Mouse (Mus musculus): ENCODE measurements around the gene Vkorc1l1. TPM values are rescaled to one million over a fixed set of nuclear protein-coding genes. Genes with fewer than 3 reads are reported as not detected.

The Vkorc1l1 gene
- total and polyA plus RNA-seq, 2 experiments from 2014 or later: 22.8 to 87.1 TPM

- Histone ChIP-seq H3K4me1 (ENCODE audit: insufficient read depth, low read length) (no peaks in the 10 kb centered on the region), H3K27ac (ENCODE audit: low read depth, low read length) (no peak overlapping the region), H3K9me3 (ENCODE audit: low read length) (no peaks in the 10 kb centered on the region), H3K9ac (replicated peaks; ENCODE audit: low read length, poor library complexity, severe bottlenecking) (no peak overlapping the region), H3K36me3 (ENCODE audit: insufficient read depth, low read length) (peaks cover 5% of the 10 kb centered on the region), H3K27me3 (ENCODE audit: insufficient read depth, low read length) (no peaks in the 10 kb centered on the region), H3K4me3 (ENCODE audit: low read depth, low read length) (no peak overlapping the region), H3K4me2 (ENCODE audit: low read depth, low read length, poor library complexity, severe bottlenecking) (no peak overlapping the region)
- no peak for ATAC-seq (ENCODE audit: low FRiP score)
- WGBS: 94% methylated on average over 4 of the region's 4 CpGs
- DNase-seq (ENCODE audit: low spot score): no peak
- TF ChIP-seq CTCF (IDR thresholded peaks at IDR 0.05): no peak
Measured at GRCm38 (mm10) chr5:129971491-129971890, 29.7 kb downstream of the Vkorc1l1 start.

- H3K27me3 ChIP-seq (ENCODE audit: insufficient read depth, low read length): no peaks in the 10 kb centered on the region
- ATAC-seq (ENCODE audit: low FRiP score) (no peak), DNase-seq (ENCODE audit: low spot score) (no peak)
- H3K27ac ChIP-seq (ENCODE audit: low read depth, low read length): no peak overlapping the region
- no peak for TF ChIP-seq CTCF (IDR thresholded peaks at IDR 0.05)
- 97% methylated on average over 4 of the region's 4 CpGs for WGBS
- H3K4me3 ChIP-seq (ENCODE audit: low read depth, low read length): no peak overlapping the region
- H3K4me1 ChIP-seq (ENCODE audit: insufficient read depth, low read length): no peaks in the 10 kb centered on the region
- no peak overlapping the region for H3K4me2 ChIP-seq (ENCODE audit: low read depth, low read length, poor library complexity, severe bottlenecking)
- H3K9me3 ChIP-seq (ENCODE audit: low read length): no peaks in the 10 kb centered on the region
- no peak overlapping the region for H3K9ac ChIP-seq (replicated peaks; ENCODE audit: low read length, poor library complexity, severe bottlenecking)
- H3K36me3 ChIP-seq (ENCODE audit: insufficient read depth, low read length): peaks cover 5% of the 10 kb centered on the region
Measured at GRCm38 (mm10) chr5:129974354-129974753, 32.6 kb downstream of the Vkorc1l1 start.

- H3K9ac ChIP-seq (replicated peaks; ENCODE audit: low read length, poor library complexity, severe bottlenecking): no peak overlapping the region
- 94% methylated on average over 4 of the region's 4 CpGs for WGBS
- no peak for TF ChIP-seq CTCF (IDR thresholded peaks at IDR 0.05)
- H3K27me3 ChIP-seq (ENCODE audit: insufficient read depth, low read length): no peaks in the 10 kb centered on the region
- H3K9me3 ChIP-seq (ENCODE audit: low read length): no peaks in the 10 kb centered on the region
- ATAC-seq (ENCODE audit: low FRiP score): no peak
- H3K36me3 ChIP-seq (ENCODE audit: insufficient read depth, low read length): peaks cover 5% of the 10 kb centered on the region
- no peak overlapping the region for H3K27ac ChIP-seq (ENCODE audit: low read depth, low read length)
- DNase-seq (ENCODE audit: low spot score): no peak
- H3K4me2 ChIP-seq (ENCODE audit: low read depth, low read length, poor library complexity, severe bottlenecking): no peak overlapping the region
- H3K4me3 ChIP-seq (ENCODE audit: low read depth, low read length): no peak overlapping the region
- H3K4me1 ChIP-seq (ENCODE audit: insufficient read depth, low read length): no peaks in the 10 kb centered on the region
Measured at GRCm38 (mm10) chr5:129974866-129975311, 33.1 kb downstream of the Vkorc1l1 start.

DNA sequence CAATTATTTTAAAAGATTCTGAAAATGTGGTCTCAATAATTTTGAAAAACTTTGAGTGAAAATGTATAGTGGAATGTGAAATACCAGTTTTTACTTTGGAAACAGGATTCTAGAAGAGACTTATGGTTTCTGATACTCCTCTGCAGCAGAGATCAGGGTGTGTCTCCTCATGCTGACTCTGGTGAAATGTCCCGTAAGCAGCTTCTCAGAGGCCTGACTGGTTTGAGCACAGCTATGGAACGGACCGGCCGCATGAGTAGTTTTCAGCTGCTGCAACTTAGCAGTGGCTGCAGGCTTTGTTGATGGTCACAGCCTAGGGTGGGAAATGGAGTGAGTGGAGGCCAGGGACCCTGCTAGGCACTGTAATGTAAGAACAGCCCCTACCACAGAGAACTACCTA is 36.0 kb downstream of the Vkorc1l1 start:
- no peak for ATAC-seq (ENCODE audit: low FRiP score)
- no peaks in the 10 kb centered on the region for H3K4me1 ChIP-seq (ENCODE audit: insufficient read depth, low read length)
- no peaks in the 10 kb centered on the region for H3K27me3 ChIP-seq (ENCODE audit: insufficient read depth, low read length)
- no peak overlapping the region for H3K4me3 ChIP-seq (ENCODE audit: low read depth, low read length)
- 82% methylated on average over 4 of the region's 4 CpGs for WGBS
- TF ChIP-seq CTCF (IDR thresholded peaks at IDR 0.05): no peak
- no peak overlapping the region for H3K9ac ChIP-seq (replicated peaks; ENCODE audit: low read length, poor library complexity, severe bottlenecking)
- no peak overlapping the region for H3K4me2 ChIP-seq (ENCODE audit: low read depth, low read length, poor library complexity, severe bottlenecking)
- H3K27ac ChIP-seq (ENCODE audit: low read depth, low read length): no peak overlapping the region
- H3K36me3 ChIP-seq (ENCODE audit: insufficient read depth, low read length): peaks cover 3% of the 10 kb centered on the region; the same call in 1 of the 2 replicates
- no peak for DNase-seq (ENCODE audit: low spot score)
- no peaks in the 10 kb centered on the region for H3K9me3 ChIP-seq (ENCODE audit: low read length)

GRCm38 (mm10) chr5:129978608-129979007 is 36.8 kb downstream of the Vkorc1l1 start:
- Histone ChIP-seq H3K36me3 (ENCODE audit: insufficient read depth, low read length) (peaks cover 6% of the 10 kb centered on the region), H3K4me2 (ENCODE audit: low read depth, low read length, poor library complexity, severe bottlenecking) (no peak overlapping the region), H3K9me3 (ENCODE audit: low read length) (no peaks in the 10 kb centered on the region), H3K4me3 (ENCODE audit: low read depth, low read length) (no peak overlapping the region), H3K27me3 (ENCODE audit: insufficient read depth, low read length) (no peaks in the 10 kb centered on the region), H3K4me1 (ENCODE audit: insufficient read depth, low read length) (no peaks in the 10 kb centered on the region), H3K9ac (replicated peaks; ENCODE audit: low read length, poor library complexity, severe bottlenecking) (no peak overlapping the region), H3K27ac (ENCODE audit: low read depth, low read length) (no peak overlapping the region)
- no peak for TF ChIP-seq CTCF (IDR thresholded peaks at IDR 0.05)
- DNase-seq (ENCODE audit: low spot score) (no peak), ATAC-seq (ENCODE audit: low FRiP score) (no peak)
- 95% methylated on average over 5 of the region's 5 CpGs for WGBS

- H3K27me3 ChIP-seq (ENCODE audit: insufficient read depth, low read length): no peaks in the 10 kb centered on the region
Measured at GRCm38 (mm10) chr5:129980216-129980615, 38.4 kb downstream of the Vkorc1l1 start.

More at GRCm38 (mm10) chr5:129980216-129980615, 38.4 kb downstream of the Vkorc1l1 start:
- WGBS: 84% methylated on average over 3 of the region's 3 CpGs
- Histone ChIP-seq H3K27ac (ENCODE audit: low read depth, low read length) (no peak overlapping the region), H3K9ac (replicated peaks; ENCODE audit: low read length, poor library complexity, severe bottlenecking) (no peak overlapping the region), H3K9me3 (ENCODE audit: low read length) (no peaks in the 10 kb centered on the region), H3K36me3 (ENCODE audit: insufficient read depth, low read length) (peaks cover 7% of the 10 kb centered on the region), H3K4me1 (ENCODE audit: insufficient read depth, low read length) (no peaks in the 10 kb centered on the region), H3K4me3 (ENCODE audit: low read depth, low read length) (no peak overlapping the region), H3K4me2 (ENCODE audit: low read depth, low read length, poor library complexity, severe bottlenecking) (no peak overlapping the region)
- DNase-seq (ENCODE audit: low spot score) (no peak), ATAC-seq (ENCODE audit: low FRiP score) (no peak)
- TF ChIP-seq CTCF (IDR thresholded peaks at IDR 0.05): no peak

Measured in midbrain, postnatal 0 days (tissue).